Mouse (Mus musculus) spleen, postnatal 36 days (tissue): ENCODE results near the gene Tle2.

Experiments used
- DNase-seq, 2 experiments: peaks; one replicate each; pipeline ENCODE4 v3.0.0; 2022; ENCODE audit warnings: low spot score in 2 of 2, mixed read lengths in 1 of 2

The Tle2 gene

GRCm38 (mm10) chr10:81575208-81575631 lies 859 bp downstream of the Tle2 start:
- no peak for DNase-seq

GRCm38 (mm10) chr10:81575695-81576094 lies 1.3 kb downstream of the Tle2 start:
- peak in 1 of 2 experiments; percentile 46 for DNase-seq

GRCm38 (mm10) chr10:81579967-81580366 lies 5.6 kb downstream of the Tle2 start:
- DNase-seq: no peak

GRCm38 (mm10) chr10:81580441-81581070 lies 6.2 kb downstream of the Tle2 start:
- DNase-seq: peak in 1 of 2 experiments; percentile 41

GRCm38 (mm10) chr10:81583347-81583746 lies 9.0 kb downstream of the Tle2 start:
- no peak for DNase-seq

- DNase-seq: no peak
Measured at GRCm38 (mm10) chr10:81588739-81589138, 14.4 kb downstream of the Tle2 start.

GRCm38 (mm10) chr10:81591846-81592245 lies 17.5 kb downstream of the Tle2 start:
- DNase-seq: no peak

GRCm38 (mm10) chr10:81592631-81593030 lies 18.3 kb downstream of the Tle2 start:
- DNase-seq: no peak

- no peak for DNase-seq
Measured at GRCm38 (mm10) chr10:81593223-81593622, 18.9 kb downstream of the Tle2 start.

- no peak for DNase-seq
Measured at GRCm38 (mm10) chr10:81593935-81594334, 19.6 kb downstream of the Tle2 start.

GRCm38 (mm10) chr10:81595599-81595998 lies 21.2 kb downstream of the Tle2 start:
- DNase-seq: no peak

GRCm38 (mm10) chr10:81596611-81597010 lies 22.2 kb downstream of the Tle2 start:
- DNase-seq: no peak

GRCm38 (mm10) chr10:81597137-81597950 lies 23.0 kb downstream of the Tle2 start:
- no peak for DNase-seq

GRCm38 (mm10) chr10:81598342-81598741 lies 24.0 kb downstream of the Tle2 start:
- no peak for DNase-seq

- DNase-seq: no peak
Measured at GRCm38 (mm10) chr10:81598871-81599270, 24.5 kb downstream of the Tle2 start.

- no peak for DNase-seq
Measured at GRCm38 (mm10) chr10:81599630-81600029, 25.3 kb downstream of the Tle2 start.

GRCm38 (mm10) chr10:81600096-81600495 lies 25.7 kb downstream of the Tle2 start:
- DNase-seq: no peak

- DNase-seq: peak; percentile 89 to 94
Measured at GRCm38 (mm10) chr10:81600738-81601203, 26.4 kb downstream of the Tle2 start, which contains the start of gene Tle6. Tle6 (minus strand) TSS chr10:81601073.

- DNase-seq: no peak
Measured at GRCm38 (mm10) chr10:81601396-81601905, 27.1 kb downstream of the Tle2 start.

GRCm38 (mm10) chr10:81602741-81603151 lies 28.4 kb downstream of the Tle2 start:
- peak; percentile 25 to 58 for DNase-seq

GRCm38 (mm10) chr10:81604019-81604967 lies 29.9 kb downstream of the Tle2 start:
- no peak for DNase-seq
